Mouse (Mus musculus): ENCODE data around the gene Spesp1.
A peak's percentile ranks its signal among the peaks of the same experiment; 100 is the strongest.

Spesp1 gene

GRCm38 (mm10) chr9:62281991-62282390, at the start of gene Spesp1:
Spesp1 (minus strand) TSS chr9:62282208.
- no peak for DNase-seq (ENCODE audit: low read depth, low spot score)

- DNase-seq (ENCODE audit: low read depth, low spot score) = no peak
Observed at GRCm38 (mm10) chr9:62325965-62326364, 44.0 kb upstream of the Spesp1 start.

- no peak for DNase-seq (ENCODE audit: low read depth, low spot score)
Observed at GRCm38 (mm10) chr9:62323816-62324215, 41.8 kb upstream of the Spesp1 start.

- DNase-seq (ENCODE audit: low read depth, low spot score) = no peak
Observed at GRCm38 (mm10) chr9:62318729-62319128, 36.7 kb upstream of the Spesp1 start.

- no peak for DNase-seq (ENCODE audit: low read depth, low spot score)
Observed at GRCm38 (mm10) chr9:62315556-62315955, 33.5 kb upstream of the Spesp1 start.

GRCm38 (mm10) chr9:62296891-62297290, 14.9 kb upstream of the Spesp1 start:
- no peak for DNase-seq (ENCODE audit: low read depth, low spot score)

GRCm38 (mm10) chr9:62295006-62295698, 13.1 kb upstream of the Spesp1 start:
- peak; percentile 71 for DNase-seq (ENCODE audit: low read depth, low spot score)

- DNase-seq (ENCODE audit: low read depth, low spot score) = no peak
Observed at GRCm38 (mm10) chr9:62287633-62288025, 5.6 kb upstream of the Spesp1 start.

GRCm38 (mm10) chr9:62286967-62287632, 5.1 kb upstream of the Spesp1 start:
- DNase-seq (ENCODE audit: low read depth, low spot score) = peak; percentile 50

GRCm38 (mm10) chr9:62284266-62284665, 2.3 kb upstream of the Spesp1 start:
- no peak for DNase-seq (ENCODE audit: low read depth, low spot score)

GRCm38 (mm10) chr9:62276899-62277298, 5.1 kb downstream of the Spesp1 start:
- DNase-seq (ENCODE audit: low read depth, low spot score) = no peak

- DNase-seq (ENCODE audit: low read depth, low spot score) = no peak
Observed at GRCm38 (mm10) chr9:62270775-62271399, 11.1 kb downstream of the Spesp1 start.

GRCm38 (mm10) chr9:62269161-62269560, 12.8 kb downstream of the Spesp1 start:
- DNase-seq (ENCODE audit: low read depth, low spot score) = no peak

GRCm38 (mm10) chr9:62265278-62265677, 16.7 kb downstream of the Spesp1 start:
- DNase-seq (ENCODE audit: low read depth, low spot score) = no peak

GRCm38 (mm10) chr9:62263652-62264051, 18.4 kb downstream of the Spesp1 start:
- no peak for DNase-seq (ENCODE audit: low read depth, low spot score)

GRCm38 (mm10) chr9:62261406-62261805, 20.6 kb downstream of the Spesp1 start:
- no peak for DNase-seq (ENCODE audit: low read depth, low spot score)

- no peak for DNase-seq (ENCODE audit: low read depth, low spot score)
Observed at GRCm38 (mm10) chr9:62261006-62261405, 21.0 kb downstream of the Spesp1 start.

GRCm38 (mm10) chr9:62258005-62258404, 24.0 kb downstream of the Spesp1 start:
- no peak for DNase-seq (ENCODE audit: low read depth, low spot score)

- DNase-seq (ENCODE audit: low read depth, low spot score) = no peak
Observed at GRCm38 (mm10) chr9:62255896-62256576, 26.0 kb downstream of the Spesp1 start.

GRCm38 (mm10) chr9:62253736-62254443, 28.1 kb downstream of the Spesp1 start:
- no peak for DNase-seq (ENCODE audit: low read depth, low spot score)

GRCm38 (mm10) chr9:62250296-62250695, 31.7 kb downstream of the Spesp1 start:
- DNase-seq (ENCODE audit: low read depth, low spot score) = no peak
